Mouse (Mus musculus): ENCODE data around the gene Cdk5r1. TPM values are rescaled to one million over a fixed set of nuclear protein-coding genes. Genes with fewer than 3 reads are reported as not detected.

Gene Cdk5r1
- polyA plus RNA-seq, 2 experiments, result 2.8 to 12.3 TPM

DNA sequence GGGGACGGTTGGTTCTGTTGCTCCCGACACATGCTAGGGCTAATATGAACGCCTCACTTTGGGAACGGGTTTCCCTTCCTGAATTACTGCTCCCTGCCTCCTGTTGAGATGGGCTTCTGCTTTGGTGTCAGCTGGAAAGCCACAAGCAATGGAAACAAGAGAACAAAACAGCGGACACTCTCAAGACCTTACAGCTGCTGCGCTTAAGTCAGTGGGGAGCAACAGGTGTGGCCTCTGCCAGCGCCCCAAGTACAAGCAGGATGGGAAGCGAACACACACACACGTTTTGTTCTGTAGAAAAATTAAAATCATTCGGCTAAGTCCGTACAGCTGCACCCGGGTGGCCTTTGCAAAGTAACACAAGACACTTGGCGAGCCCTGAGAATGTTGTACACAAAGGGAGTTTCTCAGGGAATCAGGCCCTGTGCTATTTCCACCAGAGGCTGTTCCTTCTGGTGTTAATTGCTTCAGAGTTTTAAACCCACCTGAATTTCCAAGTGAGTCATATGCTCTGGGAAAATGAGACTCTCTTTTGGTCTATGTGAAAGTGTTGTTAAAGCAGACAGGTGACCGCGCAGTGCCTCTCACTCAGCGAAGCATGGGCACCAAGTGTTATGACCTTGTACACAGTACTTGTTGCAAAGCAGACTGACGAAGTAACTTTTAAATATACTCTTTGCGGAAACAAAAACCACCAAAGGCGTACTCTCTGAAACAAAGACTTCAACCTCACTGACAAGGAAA, 35.7 kb downstream of the Cdk5r1 start:
- H3K9me3 ChIP-seq (ENCODE audit: control insufficient read depth, low read length), result no peaks in the 10 kb centered on the region
- TF ChIP-seq POLR2A (IDR thresholded peaks at IDR 0.05; ENCODE audit: borderline replicate concordance, extremely low read depth, insufficient read depth, insufficient read length), result no peak
- 62% methylated on average over 19 of the region's 19 CpGs for WGBS
- no peaks in the 10 kb centered on the region for H3K36me3 ChIP-seq (ENCODE audit: control insufficient read depth, insufficient read depth, low read length)
- H3K27ac ChIP-seq (replicated peaks; ENCODE audit: low read depth, low read length), result no peak overlapping the region
- H3K27me3 ChIP-seq (ENCODE audit: control insufficient read depth, insufficient read depth, low read length), result no peaks in the 10 kb centered on the region
- no peak overlapping the region for H3K4me2 ChIP-seq (replicated peaks; ENCODE audit: low read depth, low read length, severe bottlenecking)
- H3K9ac ChIP-seq (ENCODE audit: low read depth, low read length, severe bottlenecking), result no peak overlapping the region
- peak; percentile 69 for ATAC-seq (ENCODE audit: low FRiP score, low read depth)
- peaks cover 10% of the 10 kb centered on the region; the same call in 1 of the 2 replicates for H3K4me1 ChIP-seq (ENCODE audit: control insufficient read depth, insufficient read depth, low read length)
- peak; percentile 55 for DNase-seq (ENCODE audit: low spot score)
- H3K4me3 ChIP-seq (replicated peaks; ENCODE audit: low read length), result no peak overlapping the region

DNA sequence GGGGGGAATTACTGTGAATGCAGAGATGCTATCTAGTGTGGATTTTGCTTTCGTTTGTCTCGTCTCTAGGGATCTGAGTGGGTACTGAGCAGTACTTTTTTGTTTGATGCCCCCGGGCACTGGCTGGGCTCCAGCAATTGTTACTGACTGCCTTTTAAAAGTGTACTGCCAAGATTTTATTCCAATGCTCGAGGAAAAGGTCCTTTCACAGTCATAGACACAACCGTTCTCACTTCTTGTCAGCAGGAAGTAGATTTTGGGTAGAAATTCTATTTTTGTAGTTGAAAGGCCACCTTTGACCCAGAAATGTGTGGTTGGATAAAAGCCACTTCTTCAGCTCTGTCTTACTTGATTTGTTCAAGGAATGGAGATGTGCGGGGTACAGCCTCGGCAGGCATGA, 37.0 kb downstream of the Cdk5r1 start:
- H3K4me2 ChIP-seq (replicated peaks; ENCODE audit: low read depth, low read length, severe bottlenecking), result no peak overlapping the region
- peaks cover 9% of the 10 kb centered on the region for H3K4me1 ChIP-seq (ENCODE audit: control insufficient read depth, insufficient read depth, low read length)
- H3K27me3 ChIP-seq (ENCODE audit: control insufficient read depth, insufficient read depth, low read length), result no peaks in the 10 kb centered on the region
- DNase-seq (ENCODE audit: low spot score) (no peak), ATAC-seq (ENCODE audit: low FRiP score, low read depth) (no peak)
- no peaks in the 10 kb centered on the region for H3K36me3 ChIP-seq (ENCODE audit: control insufficient read depth, insufficient read depth, low read length)
- H3K9me3 ChIP-seq (ENCODE audit: control insufficient read depth, low read length), result no peaks in the 10 kb centered on the region
- 51% methylated on average over 7 of the region's 7 CpGs for WGBS
- no peak overlapping the region for H3K9ac ChIP-seq (ENCODE audit: low read depth, low read length, severe bottlenecking)
- TF ChIP-seq POLR2A (IDR thresholded peaks at IDR 0.05; ENCODE audit: borderline replicate concordance, extremely low read depth, insufficient read depth, insufficient read length), result no peak
- no peak overlapping the region for H3K4me3 ChIP-seq (replicated peaks; ENCODE audit: low read length)
- no peak overlapping the region for H3K27ac ChIP-seq (replicated peaks; ENCODE audit: low read depth, low read length)

DNA sequence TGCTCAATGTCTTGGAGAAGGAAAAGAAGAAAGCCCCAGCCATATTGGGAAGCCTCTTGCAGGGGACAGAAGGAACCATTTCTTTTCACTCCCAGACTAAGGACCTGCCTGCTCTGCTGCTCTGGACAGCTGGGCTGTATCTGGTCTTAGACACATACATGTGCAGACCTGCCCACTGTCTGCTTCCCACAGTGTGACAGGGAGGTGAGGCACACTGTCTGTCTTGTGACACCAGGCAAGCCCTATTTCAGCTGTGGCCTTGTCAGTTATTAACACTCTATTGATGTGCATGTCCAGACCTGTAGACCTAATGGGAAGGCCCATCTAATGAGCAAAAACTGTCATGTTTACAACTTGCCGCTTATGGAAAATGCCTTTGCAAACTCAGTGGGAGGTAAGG, 38.5 kb downstream of the Cdk5r1 start:
- 17% methylated on average over 1 of the region's 1 CpGs for WGBS
- H3K9ac ChIP-seq (ENCODE audit: low read depth, low read length, severe bottlenecking), result no peak overlapping the region
- no peak overlapping the region for H3K4me3 ChIP-seq (replicated peaks; ENCODE audit: low read length)
- no peaks in the 10 kb centered on the region for H3K36me3 ChIP-seq (ENCODE audit: control insufficient read depth, insufficient read depth, low read length)
- TF ChIP-seq POLR2A (IDR thresholded peaks at IDR 0.05; ENCODE audit: borderline replicate concordance, extremely low read depth, insufficient read depth, insufficient read length), result no peak
- H3K9me3 ChIP-seq (ENCODE audit: control insufficient read depth, low read length), result no peaks in the 10 kb centered on the region
- ATAC-seq (ENCODE audit: low FRiP score, low read depth) (no peak), DNase-seq (ENCODE audit: low spot score) (no peak)
- peaks cover 5% of the 10 kb centered on the region for H3K4me1 ChIP-seq (ENCODE audit: control insufficient read depth, insufficient read depth, low read length)
- H3K27me3 ChIP-seq (ENCODE audit: control insufficient read depth, insufficient read depth, low read length), result no peaks in the 10 kb centered on the region
- no peak overlapping the region for H3K27ac ChIP-seq (replicated peaks; ENCODE audit: low read depth, low read length)
- H3K4me2 ChIP-seq (replicated peaks; ENCODE audit: low read depth, low read length, severe bottlenecking), result no peak overlapping the region

- H3K4me2 ChIP-seq (replicated peaks; ENCODE audit: low read depth, low read length, severe bottlenecking), result no peak overlapping the region
- peaks cover 5% of the 10 kb centered on the region for H3K4me1 ChIP-seq (ENCODE audit: control insufficient read depth, insufficient read depth, low read length)
- no peaks in the 10 kb centered on the region for H3K36me3 ChIP-seq (ENCODE audit: control insufficient read depth, insufficient read depth, low read length)
- H3K9ac ChIP-seq (ENCODE audit: low read depth, low read length, severe bottlenecking), result no peak overlapping the region
- no peak overlapping the region for H3K4me3 ChIP-seq (replicated peaks; ENCODE audit: low read length)
- no peak overlapping the region for H3K27ac ChIP-seq (replicated peaks; ENCODE audit: low read depth, low read length)
- 70% methylated on average over 8 of the region's 8 CpGs for WGBS
- DNase-seq (ENCODE audit: low spot score) (no peak), ATAC-seq (ENCODE audit: low FRiP score, low read depth) (no peak)
- no peaks in the 10 kb centered on the region for H3K9me3 ChIP-seq (ENCODE audit: control insufficient read depth, low read length)
- no peaks in the 10 kb centered on the region for H3K27me3 ChIP-seq (ENCODE audit: control insufficient read depth, insufficient read depth, low read length)
- TF ChIP-seq POLR2A (IDR thresholded peaks at IDR 0.05; ENCODE audit: borderline replicate concordance, extremely low read depth, insufficient read depth, insufficient read length), result no peak
These were observed 39.1 kb downstream of the Cdk5r1 start for GRCm38 (mm10) chr11:80515895-80516294.

- Histone ChIP-seq H3K4me2 (replicated peaks; ENCODE audit: low read depth, low read length, severe bottlenecking) (no peak overlapping the region), H3K36me3 (ENCODE audit: control insufficient read depth, insufficient read depth, low read length) (no peaks in the 10 kb centered on the region), H3K4me3 (replicated peaks; ENCODE audit: low read length) (no peak overlapping the region), H3K27ac (replicated peaks; ENCODE audit: low read depth, low read length) (no peak overlapping the region), H3K9ac (ENCODE audit: low read depth, low read length, severe bottlenecking) (no peak overlapping the region), H3K27me3 (ENCODE audit: control insufficient read depth, insufficient read depth, low read length) (no peaks in the 10 kb centered on the region), H3K9me3 (ENCODE audit: control insufficient read depth, low read length) (no peaks in the 10 kb centered on the region), H3K4me1 (ENCODE audit: control insufficient read depth, insufficient read depth, low read length) (peaks cover 5% of the 10 kb centered on the region)
- no peak for TF ChIP-seq POLR2A (IDR thresholded peaks at IDR 0.05; ENCODE audit: borderline replicate concordance, extremely low read depth, insufficient read depth, insufficient read length)
- WGBS, result 40% methylated on average over 9 of the region's 9 CpGs
- ATAC-seq (ENCODE audit: low FRiP score, low read depth) (no peak), DNase-seq (ENCODE audit: low spot score) (peak; percentile 48)
These were observed 41.9 kb downstream of the Cdk5r1 start for GRCm38 (mm10) chr11:80518421-80519367.

Data from limb, embryonic 14.5 days (tissue).